Mouse (Mus musculus) ovary, adult 18-20 months (tissue): ENCODE results near the gene Atp6v1a.

ENCODE experiments used
- DNase-seq: peaks from one replicate; pipeline ENCODE4 v3.0.0; 2022; ENCODE audit warnings: low spot score, mixed read lengths

Gene Atp6v1a

GRCm38 (mm10) chr16:44138377-44138978, 1.0 kb downstream of the Atp6v1a start:
- DNase-seq = no peak

- DNase-seq = no peak
Measured at GRCm38 (mm10) chr16:44136511-44137021, 2.9 kb downstream of the Atp6v1a start.

- DNase-seq = no peak
Measured at GRCm38 (mm10) chr16:44133187-44133586, 6.3 kb downstream of the Atp6v1a start.

GRCm38 (mm10) chr16:44132300-44132699, 7.2 kb downstream of the Atp6v1a start:
- no peak for DNase-seq

GRCm38 (mm10) chr16:44126437-44126836, 13.1 kb downstream of the Atp6v1a start:
- no peak for DNase-seq

GRCm38 (mm10) chr16:44125436-44125835, 14.1 kb downstream of the Atp6v1a start:
- DNase-seq = no peak

GRCm38 (mm10) chr16:44124713-44125112, 14.8 kb downstream of the Atp6v1a start:
- no peak for DNase-seq

- DNase-seq = no peak
Measured at GRCm38 (mm10) chr16:44123786-44124185, 15.7 kb downstream of the Atp6v1a start.

- DNase-seq = no peak
Measured at GRCm38 (mm10) chr16:44122982-44123725, 16.4 kb downstream of the Atp6v1a start.

- DNase-seq = no peak
Measured at GRCm38 (mm10) chr16:44122574-44122973, 16.9 kb downstream of the Atp6v1a start.

GRCm38 (mm10) chr16:44122122-44122521, 17.4 kb downstream of the Atp6v1a start:
- DNase-seq = no peak

GRCm38 (mm10) chr16:44119753-44120501, 19.6 kb downstream of the Atp6v1a start:
- no peak for DNase-seq

GRCm38 (mm10) chr16:44109002-44109401, 30.5 kb downstream of the Atp6v1a start:
- DNase-seq = no peak

GRCm38 (mm10) chr16:44105211-44105610, 34.3 kb downstream of the Atp6v1a start:
- no peak for DNase-seq

GRCm38 (mm10) chr16:44103806-44104766, 35.4 kb downstream of the Atp6v1a start:
- no peak for DNase-seq

- DNase-seq = no peak
Measured at GRCm38 (mm10) chr16:44102925-44103324, 36.6 kb downstream of the Atp6v1a start.

GRCm38 (mm10) chr16:44101181-44101710, 38.3 kb downstream of the Atp6v1a start:
- no peak for DNase-seq

GRCm38 (mm10) chr16:44099377-44099776, 40.1 kb downstream of the Atp6v1a start:
- DNase-seq = no peak

- no peak for DNase-seq
Measured at GRCm38 (mm10) chr16:44087650-44088049, 51.9 kb downstream of the Atp6v1a start.

- DNase-seq = peak; percentile 42
Measured at GRCm38 (mm10) chr16:44063025-44063894, 76.2 kb downstream of the Atp6v1a start, which contains the start of gene Gramd1c. Gramd1c (minus strand) TSS chr16:44063345.
